Mouse (Mus musculus): ENCODE results near the gene Mcam.

The Mcam gene

DNA sequence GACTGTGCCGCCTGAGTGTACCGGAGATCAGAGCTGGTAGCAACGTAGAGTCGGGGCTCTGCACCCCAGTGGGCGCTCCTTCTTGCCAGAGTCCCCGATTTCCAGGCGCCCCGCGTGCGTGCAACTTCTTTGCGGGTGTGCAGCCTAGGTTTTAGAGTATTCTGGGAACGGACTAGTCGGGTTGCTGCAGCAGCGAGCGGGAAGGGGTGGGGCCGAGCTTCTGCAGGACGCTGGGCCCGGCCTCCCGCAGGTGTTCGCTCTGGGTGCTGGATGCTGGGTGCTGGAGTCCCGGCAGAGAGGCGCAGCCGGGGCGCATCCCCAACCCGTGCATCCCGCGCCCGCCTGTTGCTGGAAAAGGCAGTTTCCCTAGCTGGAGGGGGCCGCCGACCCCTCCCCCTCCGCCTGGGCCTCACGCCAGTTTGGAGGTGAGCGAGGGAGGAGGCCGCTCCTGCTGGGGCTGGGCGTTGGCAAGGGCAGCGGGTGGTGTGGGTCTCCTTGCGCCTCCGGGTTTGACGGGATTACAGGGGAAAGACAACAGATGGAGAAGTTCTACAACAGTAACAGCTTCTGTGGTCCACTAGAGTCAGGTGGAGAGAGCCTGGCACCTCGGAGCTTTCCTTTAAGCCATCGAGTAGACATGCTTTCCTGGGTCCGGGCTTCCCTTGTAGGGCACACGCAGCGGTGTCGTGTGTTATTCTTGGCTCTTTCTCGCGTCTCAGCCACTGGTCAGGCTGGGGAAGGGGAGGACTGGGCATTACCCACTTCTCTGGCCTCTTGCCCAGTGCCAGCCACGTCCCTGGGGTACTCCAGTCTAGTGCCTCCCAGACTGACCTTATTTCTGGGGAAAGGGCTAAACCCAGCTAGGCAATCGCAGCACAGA lies 822 bp downstream of the Mcam start:
- in situ Hi-C loops (cut with MboI, MseI): no loop called here

DNA sequence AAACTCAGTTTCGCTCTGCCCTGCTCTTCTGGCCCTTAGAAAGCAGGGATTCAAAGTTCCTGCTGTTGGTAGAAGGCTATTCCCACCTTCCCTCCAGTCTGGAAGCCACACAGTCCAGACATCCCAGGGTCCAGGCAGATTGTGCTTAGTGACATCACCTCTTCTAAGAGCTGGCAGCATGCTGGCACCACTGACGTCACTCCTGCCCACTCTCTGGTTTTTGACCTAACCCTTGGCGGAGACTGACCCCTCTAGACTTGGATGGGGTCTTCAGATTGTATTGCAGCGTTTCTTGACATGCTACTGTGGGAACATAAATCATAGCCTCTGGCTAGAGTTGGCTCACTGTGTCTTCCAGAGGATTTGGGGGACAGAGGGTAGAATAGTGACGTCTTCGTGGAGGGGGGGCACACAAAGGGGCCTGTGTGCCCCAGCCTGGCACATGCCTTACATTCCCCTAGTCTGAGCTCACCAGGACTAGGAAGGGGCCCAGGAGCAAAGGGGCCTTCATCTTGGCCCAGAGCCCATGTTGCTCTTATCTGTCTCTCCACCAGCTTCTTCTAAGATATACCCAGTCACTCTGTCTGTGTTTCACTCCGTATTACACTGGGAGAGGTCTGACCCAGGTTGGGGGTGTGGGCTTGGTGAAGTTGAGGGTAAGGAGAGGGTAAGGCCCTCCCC lies 1.6 kb downstream of the Mcam start:
- in situ Hi-C loops (cut with MboI, MseI): no loop called here

DNA sequence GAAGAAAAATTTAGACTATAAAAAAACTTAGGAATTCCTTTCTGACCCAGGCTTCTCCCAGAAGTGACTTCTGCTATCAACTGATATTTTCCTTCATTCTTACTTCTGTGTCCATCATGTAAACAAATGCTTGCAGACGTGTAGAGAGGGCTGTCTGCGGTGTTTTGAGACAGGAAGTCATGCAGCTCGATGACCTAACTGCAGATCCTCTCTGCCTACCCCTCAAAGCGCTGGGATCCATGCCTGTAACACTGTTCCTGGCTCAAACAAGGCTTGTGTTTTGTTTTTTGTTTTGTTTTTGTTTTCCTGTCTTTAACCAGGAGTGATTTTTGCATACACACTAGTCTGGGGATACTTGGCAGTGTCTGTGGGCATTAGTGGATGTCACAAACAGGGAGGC lies 3.6 kb downstream of the Mcam start:
- in situ Hi-C loops (cut with MboI, MseI): no loop called here

DNA sequence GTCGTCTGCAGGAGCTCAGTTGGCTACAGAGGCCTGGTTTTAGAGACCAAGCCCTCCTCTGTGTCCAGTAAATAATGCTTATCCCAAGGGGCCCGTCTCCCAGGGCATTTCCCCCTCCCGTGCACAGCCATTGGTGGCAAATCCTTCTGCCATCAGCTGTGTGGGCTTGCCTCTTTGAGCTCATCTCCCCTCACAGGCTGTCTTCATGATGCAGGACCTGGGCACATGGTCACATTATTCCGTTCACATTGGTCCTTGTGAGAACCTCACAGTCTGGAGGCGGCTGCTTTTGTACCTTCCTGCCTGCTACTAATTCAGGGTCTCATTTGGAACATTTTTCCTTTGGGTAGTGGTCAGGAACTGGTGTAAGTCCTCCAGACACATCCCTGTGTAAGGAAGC lies 7.7 kb downstream of the Mcam start:
- in situ Hi-C loops (cut with MboI, MseI): no loop called here

DNA sequence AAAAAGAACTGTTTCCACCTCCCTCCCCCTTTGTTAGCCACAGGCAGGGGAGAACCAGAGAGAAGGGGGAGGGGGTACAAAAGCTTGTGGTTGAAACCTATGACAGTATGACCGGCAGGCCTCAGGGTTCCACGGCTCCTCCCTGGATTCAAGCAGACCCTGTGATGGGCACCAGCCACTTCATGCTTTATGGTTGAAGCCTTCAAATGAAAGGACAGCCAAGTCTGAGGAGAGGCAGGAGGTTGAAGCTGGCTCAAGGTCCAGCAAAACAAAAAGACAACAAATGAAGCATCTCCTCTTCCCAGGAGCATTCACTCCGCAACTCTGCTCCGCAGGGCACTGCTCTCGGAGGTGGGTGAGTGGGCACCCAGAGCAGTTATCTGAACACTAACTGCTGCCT lies 9.2 kb downstream of the Mcam start:
- in situ Hi-C loops (cut with MboI, MseI): no loop called here

DNA sequence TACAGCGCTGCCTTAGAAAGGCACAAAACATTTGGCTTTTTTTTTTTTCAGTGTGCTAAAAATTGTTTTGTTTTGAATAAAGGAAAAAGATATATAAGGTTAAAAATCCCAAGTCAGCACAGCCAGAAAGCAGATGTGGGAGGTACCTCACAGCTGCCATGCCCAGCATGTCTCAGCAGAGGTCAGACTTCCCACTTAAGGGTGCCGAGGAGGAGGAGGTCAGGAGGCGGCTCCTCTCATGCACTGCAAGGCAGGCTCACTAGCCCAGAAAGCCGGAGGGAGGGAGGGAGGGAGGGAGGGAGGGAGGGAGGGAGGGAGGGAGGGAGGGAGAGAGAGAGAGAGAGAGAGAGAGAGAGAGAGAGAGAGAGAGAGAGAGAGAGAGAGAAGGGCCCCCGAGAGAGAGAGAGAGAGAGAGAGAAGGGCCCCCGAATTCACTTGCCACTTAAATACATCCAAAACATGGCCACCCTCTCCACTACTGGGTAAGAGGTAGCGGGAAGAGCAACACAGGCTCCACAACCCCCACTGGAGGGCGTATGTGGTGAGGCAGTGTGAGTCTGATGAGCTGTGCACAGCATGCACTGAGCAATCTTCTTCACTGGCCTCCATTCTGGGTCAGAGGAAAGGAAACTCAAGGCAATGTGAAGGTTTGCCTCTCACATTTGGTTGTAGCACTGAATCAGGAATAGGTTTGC lies 9.9 kb downstream of the Mcam start:
- in situ Hi-C loops (cut with MboI, MseI): no loop called here

DNA sequence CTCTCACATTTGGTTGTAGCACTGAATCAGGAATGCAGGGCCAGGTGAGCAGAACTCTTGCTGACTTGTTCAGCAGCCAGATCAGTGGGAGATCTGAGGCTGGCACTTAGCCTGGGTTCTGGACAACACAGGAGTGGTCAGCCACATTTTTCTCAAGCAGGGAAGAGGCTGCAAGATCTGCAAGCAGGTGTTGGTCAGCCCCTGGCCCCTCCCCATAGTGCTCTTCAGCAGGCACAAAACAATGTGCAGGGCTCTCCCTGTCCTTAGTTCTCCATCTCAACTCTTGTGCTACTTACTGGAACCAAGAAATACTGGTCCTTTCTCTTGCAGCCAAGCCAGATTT lies 10.4 kb downstream of the Mcam start:
- in situ Hi-C loops (cut with MboI, MseI): no loop called here

DNA sequence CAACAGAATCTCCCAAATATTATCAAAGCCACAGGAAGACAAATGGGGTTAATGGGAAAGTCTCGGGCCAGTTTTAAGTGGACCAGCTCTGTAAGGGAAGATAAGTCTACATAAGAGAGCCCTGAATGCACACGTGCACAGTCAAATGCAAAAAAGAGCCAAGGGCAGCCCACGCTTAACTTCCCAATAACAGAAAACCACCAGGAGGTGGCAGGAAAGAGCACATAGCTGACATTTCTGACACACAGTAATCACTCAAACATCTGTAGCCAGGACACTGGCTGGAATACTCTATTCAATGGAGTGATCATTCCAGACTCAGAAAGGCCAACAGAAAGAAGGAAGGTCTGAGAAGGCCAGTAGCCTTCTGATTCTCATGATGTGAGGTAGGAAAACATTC lies 13.0 kb downstream of the Mcam start:
- in situ Hi-C loops (cut with MboI, MseI): no loop called here

DNA sequence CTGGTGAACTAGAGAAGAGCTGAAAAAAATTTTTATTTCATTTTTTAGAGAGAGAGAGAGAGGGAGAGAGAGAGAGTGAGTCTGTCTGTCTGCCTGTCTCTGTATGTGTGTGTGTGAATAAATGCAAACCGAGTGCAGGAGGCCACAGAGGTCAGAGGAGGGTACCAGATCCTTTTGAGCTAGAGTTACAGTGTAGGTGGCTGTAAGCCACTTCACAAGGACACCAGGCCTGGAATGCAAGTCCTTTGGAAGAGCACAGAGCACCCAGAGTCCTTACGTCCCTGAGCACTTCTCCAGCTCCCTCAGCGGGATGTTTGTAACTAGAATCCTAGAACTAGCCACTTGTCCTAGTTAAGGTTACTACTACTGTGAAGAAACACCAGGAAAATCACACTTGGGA lies 25.6 kb downstream of the Mcam start:
- in situ Hi-C loops (cut with MboI, MseI): loop anchor here (10.0 kb wide), 1 partner anchor 665 kb away; no protein-coding TSS in a partner anchor

DNA sequence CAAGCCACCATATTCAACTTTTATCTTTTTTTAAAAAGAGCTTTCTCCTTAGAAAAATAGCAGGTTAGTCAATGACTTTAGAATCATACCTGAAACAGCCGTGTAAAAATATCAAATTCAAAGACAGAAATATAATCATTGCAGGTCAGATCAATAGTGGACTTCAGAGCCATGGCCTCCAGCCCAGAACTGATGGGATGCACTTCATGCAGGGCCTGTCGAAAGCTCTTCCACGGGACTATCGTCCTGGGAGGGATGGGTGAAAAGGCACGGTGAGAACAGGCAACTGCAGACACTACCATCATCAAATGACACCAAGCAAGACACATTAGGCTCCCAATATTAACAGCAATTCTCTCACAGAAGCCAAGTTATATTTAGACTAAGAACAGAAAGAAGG lies 34.7 kb downstream of the Mcam start:
- in situ Hi-C loops (cut with MboI, MseI): no loop called here

DNA sequence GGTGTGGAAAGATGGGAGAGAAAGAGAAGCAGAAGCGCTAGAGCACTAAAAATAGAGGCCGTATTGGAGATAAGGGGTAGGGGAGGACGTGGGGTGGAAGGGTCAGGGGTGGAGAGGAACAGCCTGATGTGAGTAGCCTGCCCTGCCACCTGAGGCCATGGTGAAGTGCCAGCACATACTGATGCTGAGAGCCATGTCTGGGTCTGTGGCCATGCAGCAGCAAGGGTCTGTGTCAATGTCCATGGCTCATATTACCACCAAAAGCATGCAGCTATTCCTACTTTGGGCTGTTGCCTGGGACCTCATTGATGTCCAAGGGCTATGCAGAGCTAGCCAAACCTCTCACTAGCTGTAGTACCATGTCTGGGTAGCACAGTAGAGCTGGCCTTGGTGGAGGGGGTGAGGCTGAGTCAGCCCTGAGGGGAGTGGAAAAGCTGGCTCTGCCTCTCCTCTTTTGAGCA lies 36.5 kb downstream of the Mcam start:
- in situ Hi-C loops (cut with MboI, MseI): no loop called here

DNA sequence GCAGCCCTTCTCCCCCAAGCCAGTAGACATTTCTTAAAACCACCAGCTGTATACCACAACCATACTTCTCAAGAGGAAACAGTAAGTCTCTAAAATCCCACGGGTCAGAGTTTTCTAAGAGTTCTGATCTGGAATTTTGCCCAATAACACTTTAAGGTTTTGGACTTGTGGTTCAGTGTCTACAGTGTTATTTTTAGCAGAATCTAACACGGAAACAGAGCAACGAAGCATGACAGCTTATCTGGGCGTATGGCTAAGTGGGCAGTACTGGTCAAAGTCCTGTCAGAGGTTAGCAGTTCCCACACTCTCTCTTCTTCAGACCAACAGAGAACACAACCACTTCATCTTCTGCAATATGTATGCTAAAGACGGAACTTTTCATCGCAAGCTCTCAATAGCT lies 41.3 kb downstream of the Mcam start:
- in situ Hi-C loops (cut with MboI, MseI): no loop called here

DNA sequence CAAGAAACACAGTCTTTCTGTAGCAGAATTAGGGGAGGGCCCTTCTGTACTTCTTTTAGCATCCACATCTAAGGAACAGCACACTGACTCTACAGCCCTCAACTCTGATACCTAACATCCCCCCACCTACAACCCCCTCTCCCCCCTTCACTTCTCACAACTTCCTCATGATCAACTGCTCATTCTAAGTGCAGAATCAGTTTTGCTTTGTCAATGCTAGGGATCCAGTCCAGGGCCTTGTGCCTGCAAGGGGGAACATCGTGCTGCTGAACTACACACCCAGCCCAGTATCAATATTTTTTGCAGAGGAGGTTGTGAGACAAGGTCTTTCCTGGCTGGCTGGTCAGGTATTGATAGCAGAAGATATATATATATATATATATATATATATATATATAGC lies 41.7 kb downstream of the Mcam start:
- in situ Hi-C loops (cut with MboI, MseI): no loop called here

DNA sequence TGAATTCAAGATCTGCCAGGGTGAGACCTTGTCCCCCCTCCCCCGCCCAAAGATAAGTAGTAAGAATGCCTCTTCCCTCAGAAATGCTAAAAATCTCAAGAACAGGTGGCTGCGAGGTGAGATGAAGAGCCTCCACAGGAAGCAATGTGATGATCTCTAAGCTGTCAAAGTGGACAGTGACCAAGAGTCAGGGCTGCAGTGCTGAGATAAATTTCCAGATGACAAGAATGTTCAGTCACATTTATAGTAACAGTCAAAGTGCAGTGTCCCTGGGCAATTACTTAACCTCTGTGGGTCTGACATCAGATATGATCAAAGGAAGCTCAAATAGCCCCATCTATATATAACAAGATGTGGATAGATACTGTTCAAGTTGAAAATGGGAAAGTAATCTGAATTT lies 43.1 kb downstream of the Mcam start:
- in situ Hi-C loops (cut with MboI, MseI): no loop called here

DNA sequence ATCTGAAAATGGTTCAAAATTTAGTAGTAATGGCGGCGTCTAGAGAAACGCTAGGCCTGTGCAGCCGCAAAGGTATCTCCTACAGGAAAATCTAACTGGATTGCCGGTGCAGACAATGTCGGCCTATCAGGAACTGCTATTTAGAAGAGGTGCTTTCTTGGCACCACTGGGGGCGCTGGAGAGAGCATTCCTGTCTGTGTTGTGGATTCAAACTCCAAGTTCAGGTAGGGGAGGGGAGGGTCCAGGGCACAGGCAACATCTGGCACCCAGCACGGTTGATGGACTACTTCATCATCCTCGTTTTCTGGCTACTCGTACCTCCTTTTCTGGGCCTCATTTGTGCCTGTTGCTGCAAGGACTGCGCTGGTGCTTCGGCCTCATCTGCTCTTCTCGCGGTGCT lies 44.1 kb downstream of the Mcam start:
- in situ Hi-C loops (cut with MboI, MseI): no loop called here

DNA sequence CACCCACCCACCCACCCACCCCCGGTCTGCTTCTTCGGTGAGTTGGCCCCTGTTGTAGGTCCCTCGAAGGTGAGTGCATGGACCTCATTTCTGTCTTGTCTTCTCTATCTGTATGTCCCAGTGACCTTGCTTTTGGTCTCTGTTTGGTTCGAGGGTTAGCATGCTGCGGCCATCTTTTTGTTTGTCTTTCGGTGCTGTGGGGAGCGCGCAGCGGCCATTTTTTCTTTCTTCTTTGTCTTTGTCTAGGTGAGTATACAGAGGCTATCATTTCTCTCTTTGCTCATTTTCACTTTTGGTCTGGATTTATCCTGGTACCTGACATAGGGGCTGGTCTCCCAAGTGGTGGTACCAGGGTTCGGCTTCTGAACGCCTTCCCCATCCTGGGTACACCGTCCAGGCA lies 44.5 kb downstream of the Mcam start:
- in situ Hi-C loops (cut with MboI, MseI): no loop called here

DNA sequence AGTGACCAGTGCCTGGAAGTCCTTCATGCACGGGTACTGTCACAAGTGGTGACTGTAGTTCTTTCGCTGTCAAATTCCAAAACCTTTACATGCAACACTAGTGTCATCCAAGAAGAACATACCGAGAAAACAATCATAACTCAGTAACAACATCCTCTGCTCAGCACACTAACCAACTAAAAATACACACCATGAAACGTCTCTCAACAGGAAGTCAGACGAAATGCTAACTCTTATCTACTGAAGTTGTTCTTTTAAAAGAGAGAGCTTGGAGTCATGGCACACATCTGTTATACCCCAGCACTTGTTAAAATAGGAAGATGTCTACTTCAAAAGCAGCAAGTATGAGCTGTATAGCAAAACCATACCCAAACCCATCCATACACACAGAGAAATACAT lies 47.3 kb downstream of the Mcam start:
- in situ Hi-C loops (cut with MboI, MseI): no loop called here

DNA sequence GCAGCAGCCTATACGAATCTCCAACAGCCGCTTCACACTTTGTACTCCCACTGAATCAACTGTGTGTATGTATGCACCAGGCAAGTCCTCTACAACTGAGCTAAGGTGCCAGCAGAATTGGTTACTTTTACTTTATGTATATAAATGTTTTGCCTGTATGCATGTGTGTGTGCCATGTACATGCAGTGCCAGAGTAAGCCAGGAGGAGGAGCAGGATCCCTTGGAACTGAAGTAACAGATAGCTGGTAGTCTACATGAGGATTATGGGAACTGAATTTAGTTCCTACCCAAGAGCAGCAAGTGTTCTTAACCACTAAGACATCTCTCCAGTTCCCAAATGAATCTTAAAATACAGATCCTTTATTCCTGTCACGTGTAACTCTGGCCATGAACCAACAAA lies 48.0 kb downstream of the Mcam start:
- in situ Hi-C loops (cut with MboI, MseI): no loop called here

DNA sequence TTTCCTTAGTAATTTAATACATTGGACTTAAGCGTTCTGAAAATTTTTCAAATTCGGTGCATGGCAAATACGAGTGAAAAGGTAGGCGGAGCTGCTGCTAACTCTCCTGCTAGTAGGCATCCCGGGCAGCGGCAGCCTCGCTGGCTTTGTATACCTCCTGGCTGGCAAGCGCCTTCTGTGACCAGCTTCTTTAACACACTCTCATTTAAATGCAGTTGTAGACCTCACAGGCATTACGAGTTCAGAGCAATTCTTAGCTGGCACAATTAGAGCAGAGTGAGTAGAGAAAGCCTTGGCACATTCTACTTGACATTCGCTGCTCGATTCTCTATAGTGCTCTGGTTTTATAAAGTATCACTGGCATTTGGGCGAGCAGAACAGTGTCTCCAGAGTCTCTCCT lies 54.0 kb downstream of the Mcam start:
- in situ Hi-C loops (cut with MboI, MseI): loop anchor here (5.0 kb wide), 1 partner anchor 39 kb away; no protein-coding TSS in a partner anchor

DNA sequence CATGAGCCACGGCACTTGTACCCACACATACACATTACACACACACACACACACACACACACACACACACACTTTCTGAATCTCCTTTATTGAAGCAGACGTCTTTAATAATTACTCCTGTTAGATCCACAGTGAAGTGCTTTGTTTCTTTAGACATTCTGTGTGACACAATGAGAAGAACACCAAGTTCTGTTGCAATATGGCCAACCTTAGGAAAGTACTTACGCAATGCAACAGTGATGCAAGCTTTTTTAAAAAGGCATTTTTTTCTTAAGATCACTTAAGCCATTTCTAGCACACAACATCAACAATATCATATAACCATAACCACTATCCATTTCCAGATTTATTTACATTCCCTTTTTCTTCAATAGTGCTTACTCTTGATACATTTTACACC lies 56.9 kb downstream of the Mcam start:
- in situ Hi-C loops (cut with MboI, MseI): no loop called here

DNA sequence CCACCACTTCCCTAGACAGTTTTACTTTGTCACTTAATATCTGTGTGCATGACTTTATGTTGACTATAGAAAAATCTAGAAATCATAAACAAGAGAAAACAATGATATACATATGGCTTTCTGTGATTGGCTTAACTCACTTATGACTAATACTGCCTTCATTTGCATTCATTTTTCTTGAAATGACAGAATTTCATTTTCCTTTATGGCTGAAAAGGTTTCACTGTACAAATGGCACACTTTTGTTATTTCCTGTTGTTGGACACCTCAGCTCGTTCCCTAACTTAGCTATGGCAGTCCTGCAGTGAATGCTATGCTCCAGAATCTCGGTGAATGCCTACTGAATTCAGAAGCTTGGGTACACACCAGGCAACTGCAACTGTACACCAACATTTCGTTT lies 58.0 kb downstream of the Mcam start:
- in situ Hi-C loops (cut with MboI, MseI): no loop called here
